In the genomic region with DNA sequence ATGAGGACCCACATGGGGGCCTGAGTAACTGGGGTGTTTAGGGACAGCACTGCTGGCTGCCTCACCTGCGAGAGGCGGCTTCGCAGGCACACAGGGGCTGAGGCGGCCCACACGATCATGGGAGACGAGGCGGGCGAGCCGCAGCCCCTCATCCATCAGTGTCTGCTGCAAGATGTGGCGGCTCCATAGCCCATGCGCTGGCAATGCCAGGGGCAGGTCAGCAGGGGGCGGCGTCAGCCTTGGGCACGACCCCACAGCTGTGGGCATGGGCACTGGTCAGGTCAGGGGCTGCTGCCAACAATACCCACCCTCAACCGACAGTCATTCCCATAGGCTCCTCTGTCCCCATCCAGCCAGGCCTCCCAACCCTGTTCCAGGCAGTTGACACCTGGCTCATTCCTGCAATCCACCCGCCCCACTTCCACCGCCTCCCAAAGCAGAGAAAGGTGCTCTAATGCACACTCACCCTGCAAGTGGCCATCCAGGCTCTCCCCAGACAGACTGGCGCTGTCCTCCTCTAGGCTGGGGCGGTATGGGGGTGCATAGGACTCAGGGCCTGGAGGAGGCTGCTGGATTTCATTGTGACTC, we compare ENCODE assay signal across 1 mouse cellular context.
TF ChIP-seq lines count a peak whose summit lies in the region.

No protein-coding gene starts in this region.

TF ChIP-seq in C2C12, 6 proteins besides CTCF, POLR2A, EP300 and RAD21 (continued from another document):
- no peak for TF ChIP-seq USF1 (IDR thresholded peaks at IDR 0.05; ENCODE audit: low read depth)
